Mouse (Mus musculus) cerebellum, postnatal 36 days (tissue): ENCODE results near the gene Fam219b.

ENCODE experiments used
- DNase-seq, 2 experiments: peaks; one replicate each; pipeline ENCODE4 v3.0.0; 2021 to 2022; ENCODE audit warnings: mixed read lengths in 2 of 2

Gene Fam219b

GRCm38 (mm10) chr9:57565741-57566221 lies 28.5 kb downstream of the Fam219b start:
- no peak for DNase-seq

GRCm38 (mm10) chr9:57566846-57567245 lies 29.5 kb downstream of the Fam219b start:
- DNase-seq, result no peak

GRCm38 (mm10) chr9:57568500-57568899 lies 31.2 kb downstream of the Fam219b start:
- DNase-seq, result no peak

GRCm38 (mm10) chr9:57574397-57574796 lies 37.1 kb downstream of the Fam219b start:
- no peak for DNase-seq

GRCm38 (mm10) chr9:57575577-57575976 lies 38.2 kb downstream of the Fam219b start:
- no peak for DNase-seq

GRCm38 (mm10) chr9:57577144-57577849 lies 40.0 kb downstream of the Fam219b start:
- DNase-seq, result no peak

GRCm38 (mm10) chr9:57584991-57585390 lies 47.7 kb downstream of the Fam219b start:
- DNase-seq, result no peak

- DNase-seq, result peak; percentile 71 to 75
These were observed 52.1 kb downstream of the Fam219b start, which contains the start of gene Ulk3 for GRCm38 (mm10) chr9:57589224-57590126. Gene Ulk3, plus strand, starts transcription at chr9:57589452.

- DNase-seq, result no peak
These were observed 53.4 kb downstream of the Fam219b start for GRCm38 (mm10) chr9:57590726-57591125.
